Mouse (Mus musculus) testis, adult 2 months (tissue): ENCODE data around the gene Mrpl38. TPM values are rescaled to one million over a fixed set of nuclear protein-coding genes. Genes with fewer than 3 reads are reported as not detected.

Source experiments
- H3K27ac ChIP-seq: fragments of 200-500 bp; 2 replicates; pipeline ENCODE4 v1.5.1; 2012; ENCODE audit warnings: low read depth, low read length; ENCODE audit not compliant: control insufficient read depth, insufficient read depth
- H3K27me3 ChIP-seq: fragments of 200-500 bp; 2 replicates; pipeline ENCODE4 v1.6.1; 2012; ENCODE audit warnings: mild to moderate bottlenecking, low read length, moderate library complexity; ENCODE audit not compliant: control insufficient read depth, insufficient read depth
- H3K36me3 ChIP-seq: fragments of 200-500 bp; 2 replicates; pipeline ENCODE4 v1.6.1; 2012; ENCODE audit warnings: mild to moderate bottlenecking, low read length; ENCODE audit not compliant: control insufficient read depth, insufficient read depth
- H3K4me1 ChIP-seq: fragments of 200-500 bp; 2 replicates; pipeline ENCODE4 v1.6.1; 2012; ENCODE audit warnings: low read length; ENCODE audit not compliant: control insufficient read depth, insufficient read depth
- H3K4me3 ChIP-seq: fragments of 200-500 bp; 2 replicates; pipeline ENCODE4 v1.5.1; 2012; ENCODE audit warnings: low read depth, mild to moderate bottlenecking, low read length, moderate library complexity, mixed read lengths; ENCODE audit not compliant: control insufficient read depth
- CTCF ChIP-seq: fragments of 200-500 bp; IDR thresholded peaks from 2 replicates; pipeline ENCODE4 v1.5.1; 2012; ENCODE audit warnings: low read depth, mild to moderate bottlenecking, inconsistent platforms, low read length, moderate library complexity; ENCODE audit not compliant: control insufficient read depth, insufficient read depth, insufficient replicate concordance
- POLR2A ChIP-seq: fragments of 200-500 bp; IDR thresholded peaks from 2 replicates; pipeline ENCODE4 v1.6.1; 2012; ENCODE audit warnings: low read depth, mild to moderate bottlenecking, inconsistent platforms, low read length, moderate library complexity; ENCODE audit not compliant: control insufficient read depth
- polyA plus RNA-seq: library from polyadenylated mRNA; depleted of rRNA; stranded (reverse); fragments of >200 nt; gene quantifications from 2 replicates; pipeline ENCODE4 v1.2.3, GENCODE M21; 2012; rRNA removed

Gene Mrpl38
- polyA plus RNA-seq, 1 experiment, result 51.3 TPM

DNA sequence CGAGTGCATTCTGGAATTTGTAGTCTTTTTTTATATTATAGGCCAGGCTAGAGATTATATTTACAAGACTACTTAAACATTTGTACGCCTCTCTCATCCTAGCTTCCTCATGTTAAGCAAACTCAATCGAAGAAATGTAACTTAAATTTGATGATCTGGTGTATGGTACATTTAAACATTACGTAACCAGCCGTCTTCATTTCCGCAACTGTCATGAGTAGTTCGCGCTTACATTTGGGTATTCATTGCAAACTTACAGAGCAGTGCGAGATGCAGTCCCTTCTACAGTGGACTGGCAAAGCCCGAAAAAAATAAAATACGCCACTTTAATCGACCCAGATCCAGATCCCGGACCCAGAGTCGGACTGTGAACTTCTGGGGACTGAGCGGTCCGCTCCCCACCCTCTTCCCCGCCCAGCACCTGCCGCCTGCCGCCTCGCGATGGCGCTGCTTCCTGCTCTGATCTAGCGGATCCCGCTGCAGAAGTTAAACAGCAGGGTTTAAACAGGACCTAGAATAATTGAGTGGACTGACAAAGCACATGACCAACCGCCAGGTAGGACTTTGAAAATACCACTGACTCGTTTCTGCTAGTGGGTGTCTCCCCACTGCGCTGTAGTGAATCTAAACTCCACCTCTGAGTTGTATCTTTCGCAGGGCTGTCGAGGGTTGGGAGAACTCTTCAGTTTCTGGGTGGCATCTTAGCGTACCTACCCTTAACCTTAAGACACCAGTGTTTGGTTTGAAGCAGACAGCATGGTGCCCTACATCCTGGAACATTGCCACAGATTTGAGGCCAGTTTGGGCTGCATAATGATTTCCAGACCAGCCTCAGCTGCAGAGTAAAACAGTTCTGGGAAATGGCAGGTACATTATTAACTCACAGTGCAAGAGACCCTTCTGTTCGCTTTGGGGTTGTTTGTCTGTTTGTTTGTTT lies 51.2 kb downstream of the Mrpl38 start:
- Histone ChIP-seq H3K4me3 (peak overlapping the region; percentile 96), H3K36me3 (no peaks in the 10 kb centered on the region; the same call in 1 of the 2 replicates), H3K4me1 (peaks cover 6% of the 10 kb centered on the region), H3K27me3 (no peaks in the 10 kb centered on the region), H3K27ac (peak overlapping the region; percentile 90)
- TF ChIP-seq POLR2A (peak; percentile 36; the same call in 1 of the 2 replicates), CTCF (peak; percentile 62; the same call in 1 of the 2 replicates)

DNA sequence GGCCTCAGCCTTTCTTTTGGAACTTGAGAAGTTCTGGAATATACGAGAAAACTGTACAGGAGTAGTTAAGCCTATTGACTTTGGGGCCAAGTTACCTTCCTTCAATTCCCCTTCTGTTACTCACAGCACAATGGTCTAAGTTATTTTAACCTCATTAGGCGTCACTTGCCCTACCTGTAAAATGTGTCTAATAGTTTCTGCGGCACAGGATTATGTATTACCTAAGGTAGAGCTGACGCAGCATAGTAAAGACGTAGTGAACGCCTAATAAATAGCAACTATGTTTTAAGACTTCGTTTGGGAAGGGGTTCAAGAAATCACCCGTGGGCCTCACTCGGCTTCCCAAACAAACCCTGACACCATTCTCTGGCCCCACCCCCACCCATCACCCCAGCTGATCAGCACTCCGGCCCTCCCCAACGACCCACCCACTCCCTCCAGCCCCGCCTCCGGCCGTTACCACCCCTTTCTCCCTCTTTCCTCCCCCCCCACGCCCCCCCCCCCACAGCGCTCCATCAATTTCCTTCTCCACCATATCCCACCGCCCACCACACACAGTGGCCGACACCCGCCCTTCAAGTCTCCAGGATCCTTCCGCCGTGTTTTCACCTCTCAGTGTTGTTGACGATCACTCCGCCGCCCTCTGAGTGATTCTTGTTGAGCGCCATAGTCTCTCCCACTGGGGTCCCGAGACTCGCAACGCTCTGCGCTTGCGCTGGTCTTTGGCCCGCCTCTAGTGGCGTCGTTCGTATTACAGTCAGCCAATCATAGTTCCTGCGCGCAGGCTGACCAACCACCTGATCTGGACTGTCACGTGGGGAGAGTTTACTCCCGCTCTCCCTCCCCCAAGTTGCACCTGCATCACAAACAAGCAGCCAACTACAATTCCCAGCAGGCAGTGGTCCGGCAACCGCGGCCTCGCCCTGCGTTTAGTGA lies 52.1 kb downstream of the Mrpl38 start, which contains the start of gene Wbp2:
Gene Wbp2, minus strand, starts transcription at position 738 of the 936 bp plus-strand sequence.
- Histone ChIP-seq H3K27ac (peak within 1 kb of the TSS; percentile 91), H3K4me3 (peak within 1 kb of the TSS; percentile 96), H3K27me3 (no peaks in the 10 kb centered on the region), H3K36me3 (no peaks in the 10 kb centered on the region; the same call in 1 of the 2 replicates), H3K4me1 (peaks cover 6% of the 10 kb centered on the region)
- peak; percentile 88 for TF ChIP-seq POLR2A
- TF ChIP-seq CTCF, result no peak

- no peak overlapping the region for H3K27ac ChIP-seq
- H3K4me3 ChIP-seq, result no peak overlapping the region
- H3K27me3 ChIP-seq, result no peaks in the 10 kb centered on the region
- no peak for TF ChIP-seq POLR2A
- H3K4me1 ChIP-seq, result peaks cover 6% of the 10 kb centered on the region
- H3K36me3 ChIP-seq, result no peaks in the 10 kb centered on the region; the same call in 1 of the 2 replicates
Measured at GRCm38 (mm10) chr11:116084166-116084565, 54.5 kb downstream of the Mrpl38 start.

DNA sequence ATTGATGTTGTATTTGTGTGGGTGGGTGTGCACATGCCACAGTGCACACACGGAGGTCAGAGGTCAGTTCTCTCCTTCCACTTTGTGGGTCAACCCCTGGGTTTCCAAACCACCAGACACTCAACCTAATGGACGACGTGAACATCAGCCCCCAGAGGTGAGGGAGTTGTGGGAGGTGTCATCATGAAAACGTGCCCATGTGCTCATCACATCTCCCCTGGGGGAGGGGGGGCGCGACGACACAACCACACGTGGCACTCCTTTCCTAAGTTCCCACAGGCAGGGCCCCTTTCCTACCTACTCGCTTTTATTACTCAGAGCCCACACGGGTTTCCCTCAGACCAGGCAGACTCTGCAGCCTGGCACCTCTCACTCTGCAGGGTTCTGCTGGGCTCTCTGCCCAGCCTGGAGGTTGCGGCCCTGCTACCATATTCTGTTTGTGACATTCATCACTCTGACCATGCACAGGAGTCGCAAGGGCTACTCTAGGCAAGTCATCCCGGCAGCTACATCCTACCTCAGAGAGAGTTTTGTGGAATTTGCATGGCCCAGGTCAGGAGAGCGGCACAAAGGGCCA lies 55.5 kb downstream of the Mrpl38 start:
- no peak for TF ChIP-seq POLR2A
- no peak for TF ChIP-seq CTCF
- H3K27ac ChIP-seq, result no peak overlapping the region
- no peaks in the 10 kb centered on the region for H3K27me3 ChIP-seq
- H3K4me3 ChIP-seq, result no peak overlapping the region
- H3K4me1 ChIP-seq, result peaks cover 7% of the 10 kb centered on the region
- no peaks in the 10 kb centered on the region; the same call in 1 of the 2 replicates for H3K36me3 ChIP-seq

Other genes with a start within 250 kb of the Mrpl38 start
- 0.72 TPM in 1 of 2 replicates, not detected in the other for gene Smim5, start 238.9 kb downstream of the Mrpl38 start, polyA plus RNA-seq
- 17.6 and 20.7 TPM in 2 replicates for gene Smim6, start 226.9 kb downstream of the Mrpl38 start, polyA plus RNA-seq
- gene Sap30bp, start 205.6 kb downstream of the Mrpl38 start, polyA plus RNA-seq, result 20.2 and 20.4 TPM in 2 replicates
- 30.3 and 33.1 TPM in 2 replicates for gene Recql5, start 205.4 kb downstream of the Mrpl38 start, polyA plus RNA-seq
- gene Itgb4, start 164.2 kb downstream of the Mrpl38 start, polyA plus RNA-seq, result 0.44 and 0.76 TPM in 2 replicates
- 27.8 and 30.3 TPM in 2 replicates for gene Galk1, start 126.1 kb downstream of the Mrpl38 start, polyA plus RNA-seq
- gene H3f3b, start 110.9 kb downstream of the Mrpl38 start, polyA plus RNA-seq, result 276 and 330 TPM in 2 replicates
- 21.3 and 21.5 TPM in 2 replicates for gene Unk, start 108.5 kb downstream of the Mrpl38 start, polyA plus RNA-seq
- 3.4 and 3.8 TPM in 2 replicates for gene Unc13d, start 60.9 kb downstream of the Mrpl38 start, polyA plus RNA-seq
- 253 and 269 TPM in 2 replicates for gene Wbp2, start 51.9 kb downstream of the Mrpl38 start, polyA plus RNA-seq
- 6.6 and 8.3 TPM in 2 replicates for gene Trim47, start 11.7 kb downstream of the Mrpl38 start, polyA plus RNA-seq
- 0.57 and 0.63 TPM in 2 replicates for gene Trim65, start 7.7 kb downstream of the Mrpl38 start, polyA plus RNA-seq
- gene Fbf1, start 29.3 kb upstream of the Mrpl38 start, polyA plus RNA-seq, result 48.2 and 55.9 TPM in 2 replicates
- 17.0 and 17.8 TPM in 2 replicates for gene Ten1, start 60.0 kb upstream of the Mrpl38 start, polyA plus RNA-seq
- gene Acox1, start 60.2 kb upstream of the Mrpl38 start, polyA plus RNA-seq, result 19.0 and 19.3 TPM in 2 replicates
- 1.1 and 1.2 TPM in 2 replicates for gene Evpl, start 99.2 kb upstream of the Mrpl38 start, polyA plus RNA-seq
- 49.3 and 49.9 TPM in 2 replicates for gene Srp68, start 135.3 kb upstream of the Mrpl38 start, polyA plus RNA-seq
- 0.59 and 0.78 TPM in 2 replicates for gene Galr2, start 142.1 kb upstream of the Mrpl38 start, polyA plus RNA-seq
- 40.3 and 45.3 TPM in 2 replicates for gene Exoc7, start 168.4 kb upstream of the Mrpl38 start, polyA plus RNA-seq
- 75.5 and 97.6 TPM in 2 replicates for gene Foxj1, start 196.5 kb upstream of the Mrpl38 start, polyA plus RNA-seq